Mouse (Mus musculus) bone marrow macrophage, adult 2 months (primary cell): ENCODE data around the gene Emid1. TPM values are rescaled to one million over a fixed set of nuclear protein-coding genes. Genes with fewer than 3 reads are reported as not detected.

Experiments used
- H3K27ac ChIP-seq: 2 replicates; pipeline ENCODE4 v1.5.1; 2012; ENCODE audit warnings: low read depth, low read length; ENCODE audit not compliant: insufficient read depth
- H3K4me1 ChIP-seq: 2 replicates; pipeline ENCODE4 v1.6.1; 2012; ENCODE audit warnings: low read length; ENCODE audit not compliant: control insufficient read depth, insufficient read depth
- H3K4me3 ChIP-seq: 2 replicates; pipeline ENCODE4 v1.5.1; 2012; ENCODE audit warnings: mild to moderate bottlenecking, low read length, moderate library complexity; ENCODE audit not compliant: insufficient read depth
- CTCF ChIP-seq: IDR thresholded peaks from 2 replicates; pipeline ENCODE4 v1.5.1; 2012; ENCODE audit warnings: low read depth, mild to moderate bottlenecking, low read length, moderate library complexity
- POLR2A ChIP-seq: IDR thresholded peaks from 2 replicates; pipeline ENCODE4 v1.6.1; 2012; ENCODE audit warnings: mild to moderate bottlenecking, low read depth, low read length, borderline replicate concordance
- polyA plus RNA-seq: library from polyadenylated mRNA; stranded (reverse); fragments of >200 nt; gene quantifications from 2 replicates; pipeline ENCODE4 v1.2.4, GENCODE M21; 2012; ENCODE audit not compliant: missing spikeins, insufficient read depth, insufficient read length

Emid1 gene
- polyA plus RNA-seq, 1 experiment, result not detected

- H3K4me3 ChIP-seq, result no peak overlapping the region
- H3K27ac ChIP-seq, result no peak overlapping the region
- TF ChIP-seq CTCF (no peak), POLR2A (no peak)
- H3K4me1 ChIP-seq, result peaks cover 2% of the 10 kb centered on the region; the same call in 1 of the 2 replicates
Measured at GRCm38 (mm10) chr11:5184250-5184649, 32.2 kb upstream of the Emid1 start.

GRCm38 (mm10) chr11:5182870-5183269 lies 30.8 kb upstream of the Emid1 start:
- Histone ChIP-seq H3K27ac (no peak overlapping the region), H3K4me1 (no peaks in the 10 kb centered on the region; the same call in 1 of the 2 replicates)
- TF ChIP-seq POLR2A (no peak), CTCF (no peak)

GRCm38 (mm10) chr11:5181850-5182404 lies 29.9 kb upstream of the Emid1 start:
- TF ChIP-seq CTCF (peak; percentile 89), POLR2A (no peak)
- no peak overlapping the region for H3K4me3 ChIP-seq
- H3K4me1 ChIP-seq, result peaks cover 3% of the 10 kb centered on the region
- no peak overlapping the region for H3K27ac ChIP-seq

More at GRCm38 (mm10) chr11:5182870-5183269, 30.8 kb upstream of the Emid1 start:
- no peak overlapping the region for H3K4me3 ChIP-seq

- no peak overlapping the region for H3K27ac ChIP-seq
- no peak for TF ChIP-seq CTCF
- no peak for TF ChIP-seq POLR2A
- peaks cover 8% of the 10 kb centered on the region for H3K4me1 ChIP-seq
- H3K4me3 ChIP-seq, result no peak overlapping the region
Measured at GRCm38 (mm10) chr11:5179391-5179790, 27.3 kb upstream of the Emid1 start.

GRCm38 (mm10) chr11:5177171-5177570 lies 25.1 kb upstream of the Emid1 start:
- H3K4me3 ChIP-seq, result no peak overlapping the region
- peaks cover 24% of the 10 kb centered on the region for H3K4me1 ChIP-seq
- TF ChIP-seq POLR2A (no peak), CTCF (no peak)
- no peak overlapping the region for H3K27ac ChIP-seq

- TF ChIP-seq POLR2A (no peak), CTCF (no peak)
- Histone ChIP-seq H3K4me3 (no peak overlapping the region), H3K4me1 (peaks cover 24% of the 10 kb centered on the region), H3K27ac (no peak overlapping the region)
Measured at GRCm38 (mm10) chr11:5176685-5177084, 24.6 kb upstream of the Emid1 start.

- Histone ChIP-seq H3K4me1 (peaks cover 24% of the 10 kb centered on the region), H3K4me3 (no peak overlapping the region), H3K27ac (no peak overlapping the region)
- no peak for TF ChIP-seq POLR2A
- TF ChIP-seq CTCF, result no peak
Measured at GRCm38 (mm10) chr11:5175866-5176265, 23.8 kb upstream of the Emid1 start.

- TF ChIP-seq CTCF (no peak), POLR2A (no peak)
- H3K4me1 ChIP-seq, result peaks cover 24% of the 10 kb centered on the region
- no peak overlapping the region for H3K4me3 ChIP-seq
- H3K27ac ChIP-seq, result no peak overlapping the region
Measured at GRCm38 (mm10) chr11:5175141-5175540, 23.1 kb upstream of the Emid1 start.

- H3K27ac ChIP-seq, result no peak overlapping the region
- peaks cover 24% of the 10 kb centered on the region for H3K4me1 ChIP-seq
- H3K4me3 ChIP-seq, result no peak overlapping the region
- TF ChIP-seq POLR2A (no peak), CTCF (no peak)
Measured at GRCm38 (mm10) chr11:5172861-5173260, 20.8 kb upstream of the Emid1 start.

GRCm38 (mm10) chr11:5167311-5167710 lies 15.3 kb upstream of the Emid1 start:
- Histone ChIP-seq H3K4me1 (peaks cover 10% of the 10 kb centered on the region), H3K27ac (no peak overlapping the region), H3K4me3 (no peak overlapping the region)
- TF ChIP-seq CTCF (no peak), POLR2A (no peak)
